Mouse (Mus musculus) liver, adult 10 weeks (tissue): ENCODE data around the gene Dhx29. TPM values are rescaled to one million over a fixed set of nuclear protein-coding genes. Genes with fewer than 3 reads are reported as not detected.

Experiments used
- polyA plus RNA-seq: library from polyadenylated mRNA; stranded (reverse); fragments of 350-450 nt; fragmentation: Illumina TruSeq; extraction: RNeasy Lipid Tissue Mini Kit (QIAGEN cat#74804); gene quantifications from one replicate; pipeline ENCODE4 v1.2.3, GENCODE M21; 2014; ENCODE audit warnings: low read depth, low replicate concordance

The Dhx29 gene
- 9.5 TPM for polyA plus RNA-seq

GRCm38 (mm10) chr13:112927287-112928001 is at the start of gene Dhx29, which contains the start of gene Mtrex:
TSS of gene Dhx29 (plus strand) at chr13:112927454.
TSS of gene Mtrex (minus strand) at chr13:112927398.

GRCm38 (mm10) chr13:112987532-112987943 is 60.3 kb downstream of the Dhx29 start, which contains the start of gene Ccno:
TSS of gene Ccno (plus strand) at chr13:112987802.

GRCm38 (mm10) chr13:112993531-112994152 is 66.4 kb downstream of the Dhx29 start, which contains the start of gene Mcidas:
TSS of gene Mcidas (plus strand) at chr13:112993845.

Other genes with a start within 250 kb of the Dhx29 start
- gene Plpp1, start 126.7 kb upstream of the Dhx29 start, polyA plus RNA-seq: 25.9 TPM
- gene Mtrex, start 56 bp upstream of the Dhx29 start, polyA plus RNA-seq: 27.4 TPM
- gene Ccno, start 60.3 kb downstream of the Dhx29 start, polyA plus RNA-seq: not detected
- not detected for gene Mcidas, start 66.4 kb downstream of the Dhx29 start, polyA plus RNA-seq
- gene Cdc20b, start 107.7 kb downstream of the Dhx29 start, polyA plus RNA-seq: not detected
- 4.2 TPM for gene Gpx8, start 119.0 kb downstream of the Dhx29 start, polyA plus RNA-seq
- 3.8 TPM for gene Gzma, start 173.5 kb downstream of the Dhx29 start, polyA plus RNA-seq